Mouse (Mus musculus) right cerebral cortex, adult 18-20 months (tissue): ENCODE measurements at regions not wholly inside any gene's neighbourhood (a gene's known extent, or its start where the extent isn't known, plus 50 kb on each side); places are given as distances from the start of the nearest gene placed in this dataset.

Experiments used
- DNase-seq: peaks from one replicate; pipeline ENCODE4 v3.0.0; 2022; ENCODE audit warnings: mixed read lengths

DNA sequence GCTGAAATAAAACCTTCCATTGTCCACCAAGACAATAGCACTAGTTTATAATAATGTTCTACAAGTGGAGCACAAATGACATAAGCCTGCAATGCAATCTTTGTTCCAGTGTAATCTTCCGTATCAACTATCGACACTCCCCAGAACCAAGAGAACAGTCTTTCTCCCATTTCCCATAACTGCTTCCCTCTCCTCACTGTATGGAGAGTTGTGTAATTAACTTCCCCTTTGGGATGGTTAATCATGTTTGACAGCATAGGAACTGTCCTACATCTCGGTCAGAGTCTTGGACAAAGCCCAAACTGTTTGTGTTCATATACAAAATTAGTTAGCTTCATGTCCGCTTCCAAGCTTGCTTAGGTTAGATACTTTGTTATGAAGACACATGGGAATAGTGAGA is 225.8 kb upstream of the Marcks start:
- no peak for DNase-seq

DNA sequence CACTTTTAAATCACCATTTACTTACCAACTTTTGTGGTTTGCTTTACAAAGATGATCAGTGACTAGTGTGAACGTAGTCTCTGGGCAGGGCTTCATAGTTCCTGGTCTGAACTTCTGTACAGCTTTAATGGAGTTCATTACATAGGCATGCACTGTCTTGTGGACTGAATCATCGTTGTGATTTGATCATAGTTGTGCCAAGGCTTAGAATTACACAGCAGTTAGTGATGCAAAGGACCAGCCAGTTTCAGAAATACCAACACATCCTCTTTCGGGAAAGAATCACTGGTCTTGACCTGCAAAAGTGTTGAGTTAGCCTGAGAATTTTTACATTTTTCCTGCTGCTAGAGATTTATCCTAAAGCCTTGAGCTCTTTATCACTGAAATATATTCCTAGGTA is 222.3 kb upstream of the Marcks start:
- no peak for DNase-seq

DNA sequence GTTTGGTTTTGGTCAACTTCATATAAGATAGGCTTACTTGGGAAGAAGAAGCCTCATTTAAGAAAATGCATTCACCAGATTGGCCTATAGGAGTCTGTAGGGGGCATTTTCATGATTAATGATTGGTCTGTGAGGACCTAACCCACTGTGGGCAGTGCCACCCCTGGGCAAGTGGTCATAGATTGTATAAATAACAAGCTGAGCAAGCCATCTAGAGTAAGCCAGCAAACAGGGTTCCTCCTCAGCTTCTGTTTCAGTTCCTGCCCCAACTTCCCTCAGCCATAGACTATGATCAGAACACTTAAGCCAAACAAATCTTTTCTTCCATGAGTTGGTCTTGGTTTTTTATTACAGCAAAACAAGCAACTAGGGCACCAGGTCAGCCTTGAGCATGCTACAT is 220.2 kb upstream of the Marcks start:
- no peak for DNase-seq

DNA sequence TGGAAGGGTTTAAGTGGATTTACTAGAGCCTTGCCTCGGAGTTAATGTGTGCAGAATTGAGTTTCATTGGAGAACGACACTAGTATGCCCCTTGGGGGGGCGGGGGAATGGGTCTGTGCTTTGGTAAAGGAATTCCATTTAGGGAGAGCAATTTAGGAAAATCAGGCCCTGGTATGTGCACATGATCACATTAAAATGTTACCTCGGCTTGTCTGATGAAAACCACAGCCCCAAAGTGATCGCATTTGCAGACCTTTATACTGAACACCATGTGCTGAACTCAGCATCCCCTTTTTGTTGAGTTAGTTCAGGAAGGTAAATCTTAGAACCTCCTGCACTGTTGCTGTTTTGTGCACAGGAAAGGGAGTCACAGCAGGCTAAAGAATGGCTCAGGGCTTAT is 219.6 kb upstream of the Marcks start:
- no peak for DNase-seq

DNA sequence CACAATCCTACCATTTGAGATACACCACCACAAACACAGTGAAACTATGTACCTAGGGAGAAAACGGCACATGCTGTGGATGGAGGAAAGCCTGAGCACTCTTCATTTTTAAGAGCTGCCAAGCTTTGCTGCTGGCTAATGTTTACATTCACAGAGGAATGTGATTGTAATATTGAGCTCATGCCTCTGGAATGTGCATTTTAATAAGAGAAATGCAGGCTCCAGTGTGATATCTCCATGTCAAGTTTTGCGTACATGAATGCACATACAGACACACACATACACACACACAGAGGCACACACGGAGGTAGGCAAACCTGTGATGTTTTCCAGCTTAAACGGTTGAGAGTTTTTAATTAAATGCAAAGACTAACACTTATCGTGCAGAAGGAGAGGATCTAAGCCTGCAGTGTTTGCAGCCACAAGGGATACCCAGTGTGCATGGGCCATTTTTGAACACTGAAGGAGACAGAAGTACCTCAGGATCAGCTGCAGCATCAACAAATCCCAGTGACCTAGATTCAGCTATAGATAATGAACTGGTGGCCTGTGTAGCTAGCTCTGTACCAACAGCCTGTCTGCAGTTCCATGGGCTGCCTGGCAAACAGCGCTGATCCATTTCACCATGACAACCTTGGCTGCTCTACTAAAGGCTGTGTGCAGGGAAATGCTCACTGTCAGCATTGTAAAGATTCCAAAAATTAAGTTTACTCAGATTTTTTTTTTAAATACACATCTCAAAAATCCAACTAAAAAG is 218.8 kb upstream of the Marcks start:
- DNase-seq = peak; percentile 57

DNA sequence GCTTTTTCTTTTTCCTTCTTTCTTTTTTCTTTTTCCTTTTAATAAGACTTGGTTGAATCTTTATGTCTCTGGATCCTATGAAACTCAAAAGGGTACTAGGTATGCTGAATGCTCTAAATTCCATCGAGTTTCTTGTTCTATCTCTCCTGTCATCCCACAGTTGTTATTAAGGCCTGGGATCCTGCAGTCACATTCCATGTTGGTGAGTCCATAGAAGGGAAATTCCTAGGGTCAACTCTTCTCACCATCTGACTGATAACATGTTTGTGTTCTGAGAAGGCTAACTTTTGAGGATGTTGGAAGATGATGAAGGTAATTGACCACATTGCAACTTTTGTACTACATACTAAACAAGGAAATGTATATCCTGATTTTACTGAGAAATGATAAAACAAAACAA is 210.5 kb upstream of the Marcks start:
- DNase-seq = no peak

DNA sequence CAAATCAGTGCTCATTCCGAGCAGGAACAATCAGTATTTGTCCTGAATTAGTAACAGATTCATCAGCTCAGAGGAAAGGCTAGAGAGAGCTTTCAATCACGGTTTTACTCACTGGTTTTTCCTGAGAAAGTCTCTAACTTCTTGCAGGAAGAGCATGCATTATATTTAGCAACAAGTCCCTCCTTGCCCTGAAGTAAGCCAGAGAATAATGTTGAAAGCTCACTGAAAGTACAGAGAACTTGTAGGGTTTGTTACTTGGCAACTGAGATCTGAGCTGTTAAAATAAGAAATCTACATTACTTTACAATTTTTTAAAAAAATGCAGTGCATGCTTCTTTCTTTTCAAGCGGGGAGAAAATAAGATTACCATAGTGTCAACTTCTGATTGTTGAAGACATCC is 209.7 kb upstream of the Marcks start:
- no peak for DNase-seq

DNA sequence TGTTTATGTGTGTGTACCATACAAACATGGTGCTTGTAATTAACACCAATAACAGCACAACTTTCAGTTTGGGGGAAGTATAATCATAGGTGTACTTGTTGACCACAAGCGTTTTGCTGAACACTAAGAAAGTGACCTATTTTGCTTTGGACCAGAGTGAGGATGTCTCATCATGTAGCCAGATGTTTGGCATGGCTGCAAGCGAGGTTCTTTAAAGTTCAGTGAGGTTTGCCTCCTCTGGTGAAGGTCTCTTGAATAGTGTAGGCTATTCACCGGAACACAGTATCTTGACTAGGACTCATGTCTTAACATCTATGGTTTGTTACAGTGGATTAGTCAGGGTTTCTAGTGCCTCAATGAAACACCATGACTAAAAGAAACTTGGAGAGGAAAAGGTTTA is 208.9 kb upstream of the Marcks start:
- DNase-seq = no peak

DNA sequence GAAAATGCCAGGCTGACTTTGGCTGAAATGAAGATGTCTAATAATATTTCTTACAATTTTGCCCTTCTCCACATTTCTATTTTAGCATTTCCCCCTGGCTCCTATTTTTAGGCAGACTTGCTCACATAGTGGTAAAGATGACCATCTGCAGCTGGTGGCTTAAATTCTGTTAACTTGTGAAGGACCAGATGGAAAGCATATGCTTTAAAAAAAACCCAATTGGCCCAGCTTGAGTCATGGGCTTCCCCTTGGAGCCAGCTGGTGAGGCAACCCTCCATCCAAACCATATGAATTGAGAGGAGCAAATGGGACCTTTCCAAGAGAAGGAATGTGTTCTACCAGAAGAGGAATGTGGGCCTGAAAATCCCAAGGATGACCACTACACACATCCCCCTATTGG is 204.0 kb upstream of the Marcks start:
- peak; percentile 7 for DNase-seq

DNA sequence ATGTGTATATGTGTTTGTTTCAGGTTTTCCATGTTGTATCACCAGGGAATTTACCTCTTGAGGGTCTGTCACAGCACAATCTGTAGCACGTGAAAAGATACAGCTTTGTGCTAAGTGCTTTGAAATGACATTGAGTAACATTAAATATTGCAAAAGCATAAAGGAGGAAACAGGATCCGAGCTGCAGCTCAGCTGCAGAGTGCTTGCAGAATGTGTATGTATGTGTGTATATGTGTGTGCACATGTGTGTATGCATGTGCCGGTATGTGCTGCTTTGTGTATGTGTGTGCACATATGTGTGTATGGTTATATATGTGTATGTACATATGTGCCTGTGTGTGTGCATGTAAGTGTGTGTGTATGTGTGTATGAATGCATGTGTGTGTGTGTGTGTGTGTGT is 200.9 kb upstream of the Marcks start:
- no peak for DNase-seq

DNA sequence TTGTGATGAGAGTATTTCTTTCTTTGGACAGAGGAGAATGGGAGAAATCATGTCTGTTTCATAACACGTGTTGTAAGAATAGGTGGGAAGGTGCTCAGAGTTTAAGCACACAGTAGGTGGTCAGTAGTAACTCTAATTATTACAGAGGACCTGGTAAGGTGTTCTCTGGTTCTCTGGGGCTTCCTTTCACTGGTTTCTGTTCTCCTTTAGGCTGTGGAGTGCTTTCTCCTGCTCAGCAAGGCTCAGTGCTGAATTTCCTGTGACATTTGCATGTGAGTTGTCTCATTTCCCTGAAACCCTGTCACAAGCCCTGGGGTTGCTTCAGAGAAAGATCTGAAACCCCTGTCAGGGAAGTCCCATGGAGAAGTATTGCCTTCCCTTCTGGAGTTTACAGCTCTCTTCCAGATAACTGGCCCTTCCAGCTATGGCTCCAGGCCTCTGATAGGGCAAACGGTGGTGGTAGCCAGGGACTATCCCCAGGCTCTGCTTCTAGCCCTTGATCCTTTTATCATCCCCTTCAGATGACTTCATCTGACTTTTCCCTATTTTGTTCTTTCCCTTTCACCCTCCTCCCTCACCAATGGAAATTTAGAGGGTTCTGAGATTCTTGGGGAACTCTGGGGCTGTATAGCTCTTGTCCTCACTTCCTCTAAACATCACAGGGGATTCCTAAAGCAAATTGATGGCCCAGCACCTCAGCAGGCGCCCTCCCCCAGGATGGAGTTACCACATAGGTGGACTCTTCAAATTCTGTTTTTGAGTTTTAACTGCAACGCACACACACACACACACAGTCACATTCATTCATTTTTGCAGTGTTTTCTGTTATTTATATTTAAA is 199.6 kb upstream of the Marcks start:
- no peak for DNase-seq

DNA sequence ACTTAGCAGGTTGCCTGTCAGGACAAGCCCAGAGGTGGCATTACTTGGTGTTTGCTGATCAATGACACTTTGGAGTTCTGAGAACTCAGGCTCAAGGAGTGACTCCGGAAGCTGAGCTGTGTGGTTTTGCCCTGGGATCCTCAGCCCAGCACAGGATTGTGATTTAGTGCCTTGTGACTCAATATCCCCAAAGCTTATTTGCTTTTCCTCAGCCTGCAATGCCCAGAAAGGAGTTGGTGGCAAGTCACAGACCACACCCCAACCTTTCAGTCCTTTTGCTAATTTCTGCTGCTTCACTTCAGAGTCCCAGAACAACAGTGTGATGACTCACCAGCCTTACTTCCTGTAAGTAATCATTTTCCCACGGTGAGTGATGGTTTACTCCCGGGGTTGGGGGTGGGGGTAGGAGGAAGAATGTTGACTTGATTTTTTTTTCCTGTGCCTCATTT is 198.5 kb upstream of the Marcks start:
- DNase-seq = no peak

DNA sequence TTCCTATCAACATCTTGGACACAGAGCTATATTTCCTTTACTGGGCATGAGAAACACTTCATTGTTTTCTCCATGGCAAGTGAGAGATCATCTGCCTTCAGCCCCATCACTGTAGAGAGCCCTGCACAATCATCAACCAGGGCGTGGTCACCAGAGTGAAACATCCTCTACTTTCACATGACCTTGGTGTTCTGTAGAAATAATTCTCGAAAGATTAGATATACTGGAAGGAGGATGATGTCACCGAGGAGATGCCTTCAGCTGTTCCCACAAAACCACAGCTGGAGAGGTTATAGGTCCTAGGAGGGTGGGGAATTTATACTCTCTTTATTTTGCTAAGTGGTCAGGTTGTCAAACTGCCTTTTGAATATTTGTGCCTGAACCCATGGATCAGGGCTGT is 196.4 kb upstream of the Marcks start:
- no peak for DNase-seq

DNA sequence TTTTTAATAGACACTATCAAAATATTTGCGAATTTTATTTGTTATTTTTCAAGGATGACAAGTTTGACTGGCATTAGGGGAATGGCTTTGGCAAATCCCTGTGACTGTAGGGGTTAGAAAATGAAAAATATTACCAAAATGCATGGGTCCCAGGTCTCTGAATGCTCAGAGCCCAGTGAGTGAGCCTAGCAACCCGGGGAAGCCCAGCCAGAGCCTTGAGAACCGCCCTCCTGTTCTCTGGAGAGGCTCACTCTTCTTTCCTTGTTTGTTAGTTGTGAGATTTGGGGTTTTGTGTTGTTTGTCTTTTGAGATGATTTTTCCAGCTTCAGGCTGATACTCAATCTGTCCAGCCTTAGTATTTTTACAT is 187.4 kb upstream of the Marcks start:
- DNase-seq = no peak

DNA sequence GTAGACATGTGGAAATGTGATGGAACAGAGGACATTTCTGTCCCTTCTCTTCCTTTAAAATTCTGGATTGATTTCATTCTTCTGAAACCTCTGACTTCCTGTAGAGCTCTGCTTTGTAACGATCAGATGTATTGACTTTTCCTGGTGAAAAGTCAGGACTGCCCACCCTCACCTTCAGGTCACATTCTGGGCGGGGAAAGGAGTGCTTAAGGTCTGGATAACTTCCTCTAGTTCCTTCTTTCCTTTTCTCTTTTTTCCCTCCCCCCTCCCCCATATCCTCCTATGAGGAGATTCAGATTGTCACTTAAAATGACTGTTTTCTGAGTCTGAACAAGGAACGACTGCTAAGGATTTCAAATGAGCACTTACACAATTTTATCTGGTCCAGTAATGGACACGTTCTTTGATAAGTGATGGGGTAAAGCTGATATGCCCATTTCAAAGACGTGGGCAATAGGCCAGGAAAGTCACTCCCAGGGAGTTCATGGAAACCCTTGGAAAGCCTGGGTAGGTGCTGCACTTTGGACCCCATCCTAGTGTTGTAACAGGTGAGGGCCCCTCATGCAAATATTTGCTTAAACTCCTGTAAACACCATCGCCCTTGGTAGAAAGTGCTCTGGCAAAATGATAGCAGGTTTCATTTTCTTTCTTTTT is 186.9 kb upstream of the Marcks start:
- no peak for DNase-seq

DNA sequence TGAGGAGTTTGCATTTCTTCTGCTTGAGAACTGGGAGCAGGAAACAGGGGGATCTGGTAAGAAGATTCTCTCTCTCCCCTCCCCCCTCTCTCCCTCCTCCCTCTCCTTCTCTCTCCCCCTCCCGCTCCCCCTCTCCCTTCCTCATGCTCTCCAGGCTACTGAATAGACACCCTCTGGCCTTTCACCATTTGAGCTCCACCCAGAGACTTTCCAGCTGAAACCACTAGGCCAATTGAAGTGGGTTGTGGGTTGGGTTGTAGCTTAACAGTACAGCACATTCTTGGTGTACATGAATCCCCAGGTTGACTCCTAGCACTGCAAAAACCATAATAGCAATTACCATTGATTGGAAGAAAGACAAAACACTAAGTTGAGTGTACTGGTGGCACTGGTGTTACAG is 185.0 kb upstream of the Marcks start:
- DNase-seq = no peak

DNA sequence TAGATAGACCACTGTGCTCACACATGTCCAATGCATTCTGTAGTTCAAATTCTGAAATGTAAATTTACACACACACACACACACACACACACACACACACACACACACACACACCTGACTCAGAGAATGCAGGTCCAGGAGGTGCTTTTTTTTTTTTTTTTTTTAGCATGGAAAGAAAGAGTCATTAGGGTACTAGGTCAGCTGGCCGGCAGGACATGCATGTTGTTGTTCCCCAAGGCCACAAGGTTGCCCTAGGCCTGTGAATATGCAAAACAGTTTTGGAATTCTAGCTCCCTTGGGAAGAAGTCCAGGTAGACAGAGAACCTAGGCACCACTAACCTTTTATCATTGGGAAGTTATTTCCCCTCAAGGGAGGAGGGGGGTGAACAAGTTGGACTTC is 184.1 kb upstream of the Marcks start:
- DNase-seq = no peak

DNA sequence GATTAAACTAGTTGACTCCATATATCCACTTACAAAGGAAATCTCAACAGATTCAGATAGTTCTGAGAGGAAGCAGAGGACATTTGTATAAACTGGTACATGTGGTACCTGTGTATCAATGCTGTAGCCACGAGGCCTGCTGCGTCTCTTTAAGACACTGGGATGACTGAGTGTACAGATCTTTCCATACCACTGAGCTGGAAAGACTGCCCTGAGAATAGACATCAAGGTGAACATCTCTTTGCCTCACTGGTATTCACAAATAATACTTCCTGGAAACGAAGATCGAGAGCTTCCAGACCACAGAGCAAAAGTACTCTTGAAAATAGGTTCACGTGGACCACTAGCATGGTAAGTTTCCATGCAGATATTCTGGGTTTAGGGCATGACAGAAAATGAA is 183.6 kb upstream of the Marcks start:
- no peak for DNase-seq

DNA sequence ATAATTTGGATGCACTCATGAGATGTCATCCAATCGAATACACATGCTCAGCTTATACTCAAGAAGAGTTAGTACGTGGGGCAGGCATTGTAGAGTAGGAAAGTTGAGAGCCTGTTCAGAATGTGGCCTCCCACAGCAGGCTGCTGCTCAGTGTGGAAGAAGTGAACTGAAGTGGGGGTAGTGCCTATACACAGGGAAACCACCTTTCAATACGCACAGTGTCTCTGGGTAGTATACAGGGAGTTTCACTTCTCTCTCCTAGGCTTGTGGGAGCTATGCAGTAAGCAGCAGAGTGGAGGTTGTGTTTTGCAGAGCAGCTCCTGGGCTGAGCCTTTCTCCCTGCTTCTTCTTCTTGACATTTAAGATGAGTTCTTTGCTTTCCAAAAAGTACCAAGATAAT is 182.5 kb upstream of the Marcks start:
- no peak for DNase-seq

DNA sequence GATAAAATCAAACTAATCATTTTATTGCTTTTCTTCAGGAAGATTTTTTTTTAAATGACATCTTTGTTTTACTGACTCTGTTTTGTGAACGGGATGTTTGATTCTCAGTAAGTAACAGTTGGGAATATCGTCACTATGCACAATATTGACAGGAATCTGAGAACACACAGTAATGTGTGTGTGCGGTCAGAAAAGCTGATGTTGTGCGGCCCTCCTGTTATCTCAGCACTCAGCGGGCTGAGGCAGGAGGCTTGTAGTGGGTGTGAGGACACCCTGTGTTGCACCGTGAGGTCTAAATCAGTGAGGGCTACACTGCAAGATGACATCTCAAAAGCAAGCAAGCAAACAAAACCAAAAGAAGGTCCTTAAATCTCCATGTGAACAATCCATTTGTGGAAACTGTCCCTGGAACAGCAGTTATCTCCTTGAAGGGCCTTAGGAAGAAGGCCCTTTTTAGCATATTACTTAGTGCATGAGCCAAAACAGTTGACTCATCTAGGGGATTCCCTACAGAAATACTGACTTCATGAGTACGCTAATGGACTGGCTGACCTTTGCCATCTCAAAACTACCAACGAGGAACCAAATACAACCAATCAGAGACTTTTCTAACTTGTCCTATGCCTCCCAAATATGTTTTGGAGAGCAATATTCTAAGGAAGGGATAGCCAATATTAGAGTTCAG is 181.2 kb upstream of the Marcks start:
- DNase-seq = no peak

DNA sequence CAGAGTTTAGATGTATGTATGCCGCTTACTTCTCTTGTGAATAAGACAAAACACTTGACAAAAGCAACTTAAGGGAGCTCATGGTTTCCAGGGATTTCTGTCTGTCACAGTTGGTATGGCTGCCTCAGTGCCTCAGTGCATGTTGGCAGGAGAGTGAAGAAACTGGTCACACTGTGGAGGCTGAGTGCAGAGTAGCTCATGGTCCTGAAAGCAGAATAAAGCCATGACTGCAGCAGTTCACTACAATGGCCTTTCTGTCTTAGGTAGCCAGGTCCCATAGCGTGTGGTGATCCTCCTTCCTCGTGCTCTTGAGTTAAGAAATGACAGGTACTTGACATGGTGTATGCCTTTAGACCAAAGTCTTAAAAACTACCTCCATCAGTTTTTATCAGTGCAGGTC is 178.0 kb upstream of the Marcks start:
- DNase-seq = no peak

DNA sequence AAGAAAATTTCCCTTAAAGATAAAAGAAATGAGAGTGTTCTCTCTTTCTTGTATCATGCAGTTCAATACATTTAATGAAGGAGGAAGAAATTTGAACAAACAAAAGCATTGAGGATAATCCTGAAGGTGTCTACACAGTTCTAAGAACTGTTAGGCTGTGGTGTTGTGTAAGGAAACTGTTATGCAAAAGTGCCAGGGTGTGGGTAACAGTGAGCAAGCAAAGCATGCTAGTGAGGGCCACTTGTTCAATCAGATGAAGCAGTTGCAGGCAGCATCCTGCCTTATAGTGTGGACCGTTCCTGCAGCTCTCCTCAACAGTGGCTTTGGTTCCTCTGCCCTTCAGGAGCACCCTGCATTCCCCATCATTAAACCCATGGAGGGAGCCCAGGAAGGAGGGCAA is 177.1 kb upstream of the Marcks start:
- no peak for DNase-seq

DNA sequence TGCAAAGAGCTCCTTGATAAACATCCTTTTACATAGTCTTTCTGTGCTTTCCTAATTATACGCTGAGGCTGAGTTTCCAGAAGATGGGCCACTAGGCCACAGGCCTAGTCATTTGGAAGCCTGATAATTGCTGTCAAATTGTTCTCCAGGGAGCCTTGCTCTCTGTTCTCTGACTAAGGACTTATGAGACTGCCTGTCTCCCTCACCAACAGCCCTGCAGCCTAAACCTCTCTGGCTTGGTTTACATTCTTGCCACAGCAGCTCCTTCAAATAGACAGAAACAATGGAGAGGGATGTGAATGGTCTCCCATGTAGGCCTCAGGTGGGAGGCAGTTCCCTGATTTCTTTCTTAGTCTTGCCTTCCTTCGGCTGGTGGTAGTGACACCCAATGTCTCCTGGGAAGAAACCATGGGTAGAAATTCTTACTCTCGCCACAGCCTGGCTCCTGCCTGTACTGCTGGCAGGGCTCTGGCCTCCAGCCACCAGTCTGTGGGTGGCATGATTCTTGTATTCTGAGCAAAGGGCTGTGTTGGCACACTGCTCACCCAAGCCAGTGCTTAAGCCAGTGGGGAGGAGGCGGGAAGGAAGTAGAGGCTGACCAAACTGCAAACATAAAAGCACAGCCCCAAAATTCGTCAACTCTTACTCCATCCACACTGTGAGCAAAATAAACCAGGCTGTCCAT is 176.2 kb upstream of the Marcks start:
- peak; percentile 72 for DNase-seq
